Mouse (Mus musculus) layer of hippocampus, adult 8-10 months (tissue): ENCODE measurements at regions not wholly inside any gene's neighbourhood (a gene's known extent, or its start where the extent isn't known, plus 50 kb on each side); places are given as distances from the start of the nearest gene placed in this dataset.
A peak's percentile ranks its signal among the peaks of the same experiment; 100 is the strongest.

Experiments
- DNase-seq, 2 experiments: peaks; one replicate each; pipeline ENCODE4 v3.0.0; 2022; ENCODE audit warnings: low spot score in 2 of 2

- DNase-seq = no peak
Observed at GRCm38 (mm10) chr6:74033811-74034210, 564.3 kb upstream of the 4931417E11Rik start.

- DNase-seq = no peak
Observed at GRCm38 (mm10) chr6:74017107-74017506, 547.6 kb upstream of the 4931417E11Rik start.

GRCm38 (mm10) chr6:73981742-73982141 is 512.3 kb upstream of the 4931417E11Rik start:
- DNase-seq = peak in 1 of 2 experiments; percentile 4

- no peak for DNase-seq
Observed at GRCm38 (mm10) chr6:73949934-73950293, 480.4 kb upstream of the 4931417E11Rik start.

- no peak for DNase-seq
Observed at GRCm38 (mm10) chr6:73949121-73949933, 479.9 kb upstream of the 4931417E11Rik start.

- DNase-seq = peak in 1 of 2 experiments; percentile 4
Observed at GRCm38 (mm10) chr6:73913426-73914404, 444.2 kb upstream of the 4931417E11Rik start.

GRCm38 (mm10) chr6:73889144-73889795 is 419.8 kb upstream of the 4931417E11Rik start:
- no peak for DNase-seq

- DNase-seq = no peak
Observed at GRCm38 (mm10) chr6:73878662-73879061, 409.2 kb upstream of the 4931417E11Rik start.

- DNase-seq = no peak
Observed at GRCm38 (mm10) chr6:73868683-73869082, 399.2 kb upstream of the 4931417E11Rik start.
